Mouse (Mus musculus) thymus, postnatal 10 days (tissue): ENCODE data around the gene Gfod1.

ENCODE experiments used
- DNase-seq, 2 experiments: peaks; one replicate each; pipeline ENCODE4 v3.0.0; 2021; ENCODE audit warnings: low spot score in 2 of 2

Gene Gfod1

GRCm38 (mm10) chr13:43230238-43230637 is 73.7 kb downstream of the Gfod1 start:
- no peak for DNase-seq

GRCm38 (mm10) chr13:43229767-43230166 is 74.2 kb downstream of the Gfod1 start:
- DNase-seq = no peak

DNA sequence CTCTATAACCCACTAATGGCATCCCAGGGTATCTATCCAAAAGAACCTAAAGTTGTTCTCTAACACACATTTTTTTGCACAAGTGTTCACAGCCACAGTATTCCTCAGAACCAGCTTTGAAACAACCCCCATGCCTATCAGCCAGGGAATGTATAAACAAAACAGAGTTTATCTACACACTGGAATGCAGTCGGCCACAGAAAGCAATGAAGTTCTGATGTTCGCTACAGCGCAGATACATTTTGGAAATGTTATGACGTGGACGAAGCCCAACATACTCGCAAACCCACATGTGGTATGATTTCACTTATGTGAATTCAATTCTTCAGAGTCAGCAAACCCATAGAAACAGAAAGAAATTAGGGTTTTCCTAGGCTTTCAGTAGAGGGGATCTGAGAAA is 75.8 kb downstream of the Gfod1 start:
- DNase-seq = no peak

DNA sequence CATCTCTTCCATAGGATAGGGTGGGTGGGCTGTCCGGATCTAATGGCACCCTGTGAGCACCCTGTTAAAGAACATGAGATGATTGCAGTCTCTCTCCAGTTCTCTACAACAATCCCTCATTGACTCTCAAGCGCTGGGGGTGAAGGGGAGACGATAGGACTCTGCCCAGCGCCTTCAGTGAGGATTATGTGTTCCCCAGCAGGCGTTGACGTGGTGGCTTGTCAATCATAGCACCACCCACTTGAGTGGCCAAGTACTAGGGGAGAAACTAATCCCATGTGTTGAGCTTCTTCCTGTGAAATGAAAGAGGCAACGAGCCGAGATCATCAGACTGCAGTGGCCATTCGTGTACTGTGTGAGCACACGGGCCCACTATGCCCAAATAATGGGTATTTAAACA is 77.9 kb downstream of the Gfod1 start:
- DNase-seq = no peak

DNA sequence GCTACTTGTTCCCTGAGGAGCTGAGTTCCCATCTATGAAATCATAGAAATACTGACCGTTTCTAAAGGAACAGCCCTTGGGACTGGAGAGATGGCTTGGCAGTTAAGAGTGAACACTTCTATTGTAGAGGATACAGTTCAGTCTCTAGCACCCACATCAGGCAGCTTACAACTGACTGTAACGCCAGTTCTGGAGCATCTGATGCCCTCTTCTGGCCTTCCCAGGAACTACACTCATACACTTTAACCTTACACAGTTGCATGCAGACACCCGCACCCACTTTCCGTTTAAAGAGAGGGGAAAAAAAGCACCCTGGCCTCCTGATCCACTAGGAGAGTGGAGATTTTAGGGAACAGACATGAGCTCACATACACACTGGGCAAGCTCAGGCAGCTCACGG is 78.8 kb downstream of the Gfod1 start:
- no peak for DNase-seq

DNA sequence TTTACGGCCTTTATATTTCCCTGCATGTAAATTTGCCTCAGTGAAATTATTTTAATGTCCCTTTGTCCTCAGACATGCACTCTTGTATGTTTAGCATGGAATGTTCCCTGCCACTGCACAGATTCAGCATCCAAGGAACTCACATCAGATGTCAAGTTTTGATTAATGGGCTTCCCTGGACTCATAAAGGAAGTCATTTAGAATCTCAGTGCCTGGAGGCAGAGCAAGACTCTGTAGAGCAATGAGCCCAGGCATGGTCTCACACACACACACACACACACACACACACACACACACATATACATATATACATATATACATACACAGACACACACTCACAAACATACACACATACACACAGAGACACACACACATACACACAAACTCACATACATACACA is 81.9 kb downstream of the Gfod1 start:
- DNase-seq = no peak

- no peak for DNase-seq
These were observed 82.7 kb downstream of the Gfod1 start for GRCm38 (mm10) chr13:43221290-43221689.

DNA sequence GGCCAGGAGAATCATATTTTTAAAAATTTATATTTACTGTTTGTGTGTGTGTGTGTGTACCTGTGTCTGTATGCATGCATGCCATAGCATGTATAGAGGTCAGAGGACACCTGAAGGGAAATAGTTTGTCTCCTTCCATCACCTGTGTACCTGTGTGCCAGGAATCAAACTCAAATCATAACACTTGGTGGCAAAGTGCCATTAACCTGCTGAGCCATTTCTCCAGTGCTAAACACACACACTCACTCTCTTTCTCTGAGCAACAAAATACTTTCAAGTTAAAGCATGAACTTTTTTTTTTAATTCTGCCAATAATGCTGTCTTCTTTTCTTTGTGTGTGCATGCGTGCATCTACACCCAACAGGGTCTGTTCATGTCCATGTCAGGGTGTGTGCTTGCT is 83.3 kb downstream of the Gfod1 start:
- no peak for DNase-seq

GRCm38 (mm10) chr13:43218764-43219163 is 85.2 kb downstream of the Gfod1 start:
- no peak for DNase-seq

DNA sequence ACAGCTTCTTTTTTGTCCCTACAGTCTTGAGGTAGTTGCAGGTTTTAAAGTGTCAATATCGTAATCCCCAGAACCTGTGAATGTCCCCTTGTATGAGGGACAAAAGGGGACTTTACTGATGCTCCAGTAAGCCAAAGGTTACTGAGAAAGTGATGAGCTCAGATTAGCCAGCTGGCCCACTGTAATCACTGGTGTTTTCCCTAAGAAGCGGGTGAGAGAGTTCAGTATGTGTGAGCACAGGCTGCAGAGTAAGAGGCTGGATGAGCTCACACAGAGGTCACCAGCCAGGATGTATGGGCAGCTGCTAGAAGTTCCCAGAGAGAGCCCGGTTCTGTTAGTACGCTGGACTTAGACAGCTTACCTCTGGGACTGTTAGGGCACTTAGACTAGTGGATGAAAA is 85.7 kb downstream of the Gfod1 start:
- no peak for DNase-seq

- no peak for DNase-seq
These were observed 86.3 kb downstream of the Gfod1 start for GRCm38 (mm10) chr13:43217686-43218085.

DNA sequence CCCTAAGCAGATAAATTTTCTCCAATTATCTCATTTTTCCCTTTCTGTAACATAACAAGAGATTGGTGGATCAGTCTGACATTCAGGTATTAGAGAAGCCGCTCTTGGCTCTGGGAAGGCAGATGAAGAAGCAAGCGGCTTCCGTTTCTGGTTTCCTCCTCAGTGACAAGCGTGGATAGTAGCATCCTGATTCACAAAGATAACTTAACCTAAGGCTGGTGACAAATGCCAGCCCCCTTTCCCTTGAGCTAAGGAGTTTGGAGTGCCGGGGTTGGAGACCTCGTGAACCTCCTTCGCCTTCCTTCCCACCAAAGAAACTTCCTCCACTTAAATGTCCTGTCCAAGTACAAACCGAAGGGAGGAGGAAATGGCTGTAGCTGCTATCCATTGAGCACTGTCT is 86.9 kb downstream of the Gfod1 start:
- no peak for DNase-seq

GRCm38 (mm10) chr13:43215994-43216706 is 87.8 kb downstream of the Gfod1 start:
- no peak for DNase-seq

DNA sequence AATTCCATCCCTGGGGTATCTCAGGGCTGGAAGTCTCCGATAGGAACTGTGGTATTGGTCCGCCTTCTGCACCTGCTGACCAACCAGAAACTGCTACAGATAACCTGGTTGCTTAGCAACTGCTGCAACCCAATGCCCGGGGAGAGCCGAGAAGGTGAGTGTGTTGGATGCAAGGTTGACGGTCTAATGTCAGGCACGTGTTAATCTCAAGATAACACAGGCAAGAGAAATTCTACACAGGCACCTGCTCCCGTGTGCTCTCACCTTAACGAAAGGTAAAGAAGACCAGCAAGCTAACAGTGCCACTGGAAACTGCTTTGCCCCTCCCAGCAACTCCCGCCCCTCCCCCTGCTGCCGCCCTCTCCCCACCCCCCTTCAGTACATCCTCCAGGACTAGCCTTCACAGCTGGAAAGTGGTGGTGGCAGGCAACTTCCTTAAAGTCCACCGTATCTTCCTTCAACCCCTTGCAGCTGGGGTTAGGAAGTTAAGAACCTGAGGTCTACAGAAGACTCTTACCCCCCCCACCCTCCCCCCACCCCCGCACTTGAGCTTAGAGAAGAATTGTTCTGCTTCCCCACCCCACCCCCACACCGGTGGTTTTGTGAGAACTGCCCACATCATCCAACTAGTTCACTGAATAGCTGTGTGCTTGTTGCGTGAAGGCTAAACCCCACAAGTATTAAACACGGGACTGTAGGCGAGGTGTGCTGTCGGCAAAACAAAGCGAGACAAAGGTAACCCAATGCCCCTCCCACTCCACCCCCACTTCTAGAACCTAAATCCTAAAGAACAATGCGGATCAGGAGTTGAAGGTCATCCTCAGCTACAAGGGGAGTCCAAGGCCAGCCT is 88.6 kb downstream of the Gfod1 start:
- peak in 1 of 2 experiments; percentile 43 for DNase-seq

DNA sequence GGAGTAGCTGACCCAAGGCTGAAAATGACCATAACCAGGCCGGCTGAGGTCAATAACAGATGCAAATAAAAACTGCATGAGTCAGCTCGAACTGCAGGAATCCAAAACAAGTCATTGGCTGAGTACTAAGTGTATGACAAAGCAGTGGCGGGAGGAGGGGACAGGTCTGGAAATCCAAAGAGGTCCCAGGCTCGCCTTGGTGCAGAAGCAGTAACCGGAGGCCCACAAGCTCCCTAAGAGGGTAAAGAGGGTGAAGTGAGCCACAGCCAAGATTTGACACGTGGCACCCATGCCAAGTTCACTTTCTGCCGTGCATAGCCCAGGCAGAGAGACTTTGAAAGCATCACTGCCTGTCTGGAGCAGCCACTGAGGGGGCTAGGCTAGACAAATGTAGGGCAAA is 91.6 kb downstream of the Gfod1 start:
- DNase-seq = no peak

DNA sequence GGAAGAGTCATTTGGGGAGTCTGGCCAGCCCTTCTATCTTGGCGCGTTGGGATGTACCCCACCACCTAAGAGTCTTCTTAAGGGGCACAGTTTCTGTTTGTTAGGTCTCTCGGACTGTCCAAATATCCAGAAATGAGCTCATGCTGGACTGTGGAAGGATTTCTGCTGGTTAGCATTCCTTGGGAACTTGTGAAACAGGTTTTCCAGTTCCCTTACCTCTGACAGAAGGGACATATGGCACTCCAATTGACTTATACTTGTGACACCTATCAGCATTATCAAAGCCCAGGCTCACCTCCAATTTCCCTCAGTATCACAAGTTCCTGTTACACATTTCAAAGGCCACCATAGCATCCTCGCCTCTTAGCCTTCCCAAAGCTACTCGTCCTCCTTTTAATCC is 93.0 kb downstream of the Gfod1 start:
- DNase-seq = no peak

GRCm38 (mm10) chr13:43209560-43209959 is 94.4 kb downstream of the Gfod1 start:
- DNase-seq = no peak

DNA sequence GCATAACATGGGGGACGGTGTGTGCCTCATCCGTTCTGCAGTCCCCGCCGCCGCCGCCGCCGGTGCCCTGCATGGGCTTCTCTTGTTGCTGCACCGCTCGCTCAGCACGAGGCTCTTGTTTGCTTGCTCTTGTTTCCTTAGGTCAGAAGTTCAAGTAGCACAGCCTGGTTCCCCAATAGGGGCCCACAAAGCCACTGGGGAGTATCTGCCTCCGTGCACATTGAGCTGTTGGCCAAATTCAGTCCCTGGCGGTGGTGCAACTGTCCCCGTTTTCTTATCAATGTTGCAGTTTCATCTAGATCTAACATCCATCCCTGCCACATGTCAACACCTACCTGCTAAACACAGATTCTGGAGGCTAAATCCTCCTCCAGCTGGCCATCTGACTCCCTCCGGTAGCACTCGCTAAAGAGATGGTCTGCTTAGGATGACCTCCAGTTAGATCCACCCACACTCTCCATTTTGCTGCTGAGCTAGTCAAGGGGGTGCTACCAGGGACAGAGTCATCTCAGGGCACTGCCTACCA is 95.0 kb downstream of the Gfod1 start:
- no peak for DNase-seq

DNA sequence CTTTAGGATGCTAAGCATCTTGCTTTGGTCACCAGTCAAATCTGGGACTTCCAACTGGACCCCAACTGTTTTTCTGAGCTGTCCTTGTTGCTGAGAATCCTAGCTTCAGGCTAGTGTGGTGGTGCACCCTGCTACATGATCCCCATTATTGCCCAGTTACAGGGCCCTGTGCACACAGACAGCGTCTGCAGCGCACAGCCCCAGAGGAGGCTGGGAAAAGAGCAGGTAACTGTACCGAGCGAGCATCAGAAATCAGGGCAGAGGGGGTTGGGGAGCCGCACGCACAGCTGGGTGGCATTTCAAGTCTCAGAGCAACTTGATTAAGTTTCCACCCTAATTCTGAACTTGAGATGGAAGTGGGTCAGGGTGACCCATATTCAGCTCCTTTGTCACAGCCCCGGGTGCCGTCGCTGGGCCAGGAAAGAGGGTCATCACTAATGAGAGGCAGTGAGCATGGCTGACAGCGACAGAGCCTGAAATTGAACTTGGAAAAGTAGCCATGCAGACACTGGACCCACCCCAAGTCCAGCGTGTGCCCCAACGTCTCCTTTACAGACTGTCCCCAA is 97.8 kb downstream of the Gfod1 start:
- no peak for DNase-seq

DNA sequence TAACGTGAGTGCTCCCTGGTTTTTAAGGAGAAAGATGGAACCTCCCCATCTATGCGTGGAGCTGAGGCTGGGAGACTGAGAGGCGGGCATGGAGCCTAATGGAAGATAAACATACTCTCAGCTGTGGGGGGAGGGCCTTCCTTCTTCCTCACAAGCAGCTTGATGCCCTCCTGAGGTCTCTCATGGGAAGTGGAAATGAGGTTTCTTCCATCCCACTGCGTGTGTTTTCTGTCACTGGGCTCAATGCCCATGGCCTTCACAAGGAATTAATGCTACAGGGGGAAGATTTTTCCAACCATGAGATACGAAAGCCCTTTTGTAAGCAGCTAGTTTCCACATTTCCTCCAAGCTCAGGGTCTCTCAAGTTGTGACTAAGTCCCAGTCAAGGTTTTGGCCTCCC is 100.3 kb downstream of the Gfod1 start:
- DNase-seq = no peak

DNA sequence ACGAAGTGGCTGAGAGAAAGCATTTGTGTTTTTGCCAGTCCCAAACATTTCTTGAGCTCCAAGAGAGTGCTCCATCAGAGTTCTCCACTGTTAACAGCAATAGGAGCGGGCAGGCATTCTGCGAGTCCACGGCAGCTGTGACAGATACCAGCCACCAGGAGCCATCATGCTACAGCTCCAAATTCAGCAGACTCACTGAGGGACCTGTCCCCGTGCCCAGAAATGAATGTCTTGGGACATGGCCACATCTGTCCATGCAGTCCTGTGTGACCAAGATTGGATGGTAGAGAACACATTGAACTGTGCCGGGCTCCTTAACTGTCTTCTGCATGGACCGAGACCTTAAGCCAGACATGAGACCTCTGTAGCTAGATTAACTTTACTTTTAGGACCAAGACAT is 100.7 kb downstream of the Gfod1 start:
- DNase-seq = no peak

DNA sequence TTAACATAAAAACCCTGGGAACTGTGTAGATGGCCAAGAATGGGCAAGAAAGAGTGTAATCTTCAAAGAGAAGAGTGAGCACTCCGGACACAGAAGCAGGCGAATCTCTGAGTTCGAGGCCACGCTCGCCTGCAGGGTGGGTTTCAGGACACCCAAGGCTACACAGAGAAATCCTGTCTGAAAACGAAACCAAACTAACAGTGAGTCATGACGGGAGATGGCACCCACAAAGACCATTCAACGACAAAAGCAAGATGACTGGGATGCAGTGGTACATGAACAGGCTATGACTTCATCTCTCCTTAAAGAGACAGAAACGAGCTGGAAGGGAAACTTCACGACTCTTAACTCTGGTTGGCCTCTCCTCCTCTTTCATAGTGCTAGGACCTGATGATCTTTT is 101.6 kb downstream of the Gfod1 start:
- DNase-seq = no peak

DNA sequence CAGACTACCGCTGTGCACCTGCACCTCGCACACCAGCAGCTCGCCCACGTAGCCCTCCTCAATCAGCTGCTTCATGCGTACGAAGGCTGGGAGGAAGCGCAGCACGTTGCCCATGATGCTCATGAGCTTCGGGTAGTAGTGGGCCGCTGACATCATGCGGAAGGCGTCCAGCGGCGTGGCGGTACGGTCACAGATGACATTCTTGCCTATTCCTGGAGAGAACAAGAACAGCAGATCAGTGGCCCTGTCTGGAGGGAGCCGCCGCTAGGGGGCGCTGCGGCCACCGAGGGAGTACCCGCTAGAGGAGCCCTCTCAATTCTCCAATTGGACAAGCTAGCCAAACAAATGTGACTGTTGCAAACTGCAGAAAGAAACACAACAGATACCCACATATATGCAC is 102.9 kb downstream of the Gfod1 start:
- DNase-seq = no peak
